Mouse (Mus musculus) intestine, embryonic 14.5 days (tissue): Measurements from ENCODE around the gene Kcnf1. TPM values are rescaled to one million over a fixed set of nuclear protein-coding genes. Genes with fewer than 3 reads are reported as not detected.

Experiments used
- ATAC-seq: fragments of 200-750 bp; cut with Nextera tagmentation; replicated peaks from 2 replicates; pipeline ENCODE4 v1.8.0; 2017; ENCODE audit warnings: low read depth, moderate number of reproducible peaks, moderate TSS enrichment, moderate library complexity; ENCODE audit not compliant: low FRiP score, low TSS enrichment
- DNase-seq: peaks from one replicate; pipeline ENCODE4 v3.0.0-alpha.2; 2018; ENCODE audit warnings: low spot score
- H3K27ac ChIP-seq: fragments of 300-500 bp; sonication (generic); 2 replicates; pipeline ENCODE4 v1.5.1; 2014; ENCODE audit warnings: low read depth, mild to moderate bottlenecking, control low read depth
- H3K27me3 ChIP-seq: fragments of 300-500 bp; sonication (generic); replicated peaks from 2 replicates; pipeline ENCODE4 v1.6.1; 2014; ENCODE audit warnings: low read length, control low read depth; ENCODE audit not compliant: control insufficient read depth, insufficient read depth
- H3K36me3 ChIP-seq: fragments of 300-500 bp; sonication (generic); 2 replicates; pipeline ENCODE4 v1.6.1; 2014; ENCODE audit warnings: low read length, control low read depth; ENCODE audit not compliant: control insufficient read depth, insufficient read depth
- H3K4me1 ChIP-seq: fragments of 300-500 bp; sonication (generic); replicated peaks from 2 replicates; pipeline ENCODE4 v1.6.1; 2014; ENCODE audit warnings: low read length, control low read depth, mixed read lengths; ENCODE audit not compliant: control insufficient read depth, insufficient read depth
- H3K4me2 ChIP-seq: fragments of 300-500 bp; sonication (generic); 2 replicates; pipeline ENCODE4 v1.6.1; 2014; ENCODE audit warnings: low read length
- H3K4me3 ChIP-seq: fragments of 300-500 bp; sonication (generic); 2 replicates; pipeline ENCODE4 v1.5.1; 2014; ENCODE audit warnings: low read depth, low read length, control low read depth, mixed read lengths
- H3K9ac ChIP-seq: fragments of 300-500 bp; sonication (generic); 2 replicates; pipeline ENCODE4 v1.6.1; 2014; ENCODE audit warnings: mild to moderate bottlenecking, low read length
- H3K9me3 ChIP-seq: fragments of 300-500 bp; sonication (generic); 2 replicates; pipeline ENCODE4 v1.6.1; 2016; ENCODE audit warnings: low read length, control low read depth; ENCODE audit not compliant: control insufficient read depth
- WGBS: fragments of 180-500 bp; shearing (Covaris S2); extraction: QIAGEN DNeasy Blood & Tissue Kit; methylation state at CpG from one replicate; pipeline ENCODE4 v1.1.7; 2014; 5-methylcytosine and 5-hydroxymethylcytosine counted together
- polyA plus RNA-seq: library from polyadenylated mRNA; unstranded; fragments of >200 nt; fragmentation: Nextera tagmentation; extraction: Ambion mirVana; gene quantifications from 2 replicates; pipeline ENCODE4 v1.2.1, GENCODE M21; 2014

The Kcnf1 gene
- 0.16 and 0.42 TPM in 2 replicates for polyA plus RNA-seq

GRCm38 (mm10) chr12:17176757-17177092, at the start of gene Kcnf1:
Gene Kcnf1, minus strand, starts transcription at chr12:17176888.
- 35% methylated on average over 4 of the region's 4 CpGs for WGBS
- ATAC-seq = peak; percentile 51; the same call in 1 of the 2 replicates
- H3K4me2 ChIP-seq = peak within 1 kb of the TSS; percentile 96

DNA sequence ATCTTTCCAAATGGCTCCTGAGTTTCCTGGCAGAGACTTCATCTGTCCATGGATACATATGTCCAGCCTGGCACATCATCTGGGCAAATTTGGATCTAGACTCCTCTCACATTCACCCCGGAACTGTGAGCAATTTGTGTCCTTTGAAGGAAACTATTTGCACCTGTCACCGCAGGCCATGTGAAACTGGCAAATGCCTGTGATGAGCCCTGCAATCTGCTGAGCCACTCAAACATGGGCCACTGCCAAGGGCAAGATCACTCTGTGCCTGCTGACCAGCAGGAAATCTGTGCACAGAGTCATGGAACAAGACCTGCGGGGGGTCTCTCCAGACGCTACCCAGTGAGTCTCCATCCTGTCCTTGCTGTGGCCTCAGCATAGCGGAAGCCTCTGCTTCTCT, 48.3 kb upstream of the Kcnf1 start:
- Histone ChIP-seq H3K4me3 (no peak overlapping the region), H3K27me3 (no peaks in the 10 kb centered on the region), H3K4me2 (no peak overlapping the region), H3K9ac (no peak overlapping the region), H3K9me3 (no peaks in the 10 kb centered on the region), H3K4me1 (no peaks in the 10 kb centered on the region), H3K27ac (no peak overlapping the region), H3K36me3 (no peaks in the 10 kb centered on the region)
- ATAC-seq (no peak), DNase-seq (no peak)
- 88% methylated on average over 5 of the region's 5 CpGs for WGBS

More at GRCm38 (mm10) chr12:17176757-17177092, at the start of gene Kcnf1:
- H3K9ac ChIP-seq = peak within 1 kb of the TSS; percentile 32
- H3K4me1 ChIP-seq = peaks cover 9% of the 10 kb centered on the region; the same call in 1 of the 2 replicates
- H3K27ac ChIP-seq = no peak within 1 kb of the TSS
- no peak for DNase-seq
- H3K27me3 ChIP-seq = peaks cover 27% of the 10 kb centered on the region
- no peaks in the 10 kb centered on the region for H3K9me3 ChIP-seq
- peak within 1 kb of the TSS; percentile 44 for H3K4me3 ChIP-seq
- H3K36me3 ChIP-seq = no peaks in the 10 kb centered on the region

DNA sequence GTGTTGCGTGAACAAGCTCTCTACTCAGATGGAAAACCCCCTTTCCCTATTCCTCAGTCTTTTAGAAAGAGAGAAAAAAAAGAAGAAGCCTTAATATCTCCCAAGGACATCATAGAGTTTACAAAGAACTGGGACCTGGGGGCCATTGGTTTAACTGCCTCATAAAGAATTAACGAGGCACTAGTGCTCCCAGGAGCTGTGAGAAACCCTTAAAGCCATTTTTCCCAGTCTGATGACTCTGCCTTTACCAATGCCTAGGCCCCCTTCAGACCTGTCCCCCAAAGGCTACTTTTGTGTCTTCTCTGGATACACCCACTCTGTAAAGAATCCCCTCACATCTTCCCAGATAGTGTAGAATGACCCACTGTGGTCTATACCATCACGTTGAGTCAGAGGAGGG, 46.4 kb upstream of the Kcnf1 start:
- H3K27ac ChIP-seq = no peak overlapping the region
- H3K4me3 ChIP-seq = no peak overlapping the region
- H3K4me2 ChIP-seq = no peak overlapping the region
- no peaks in the 10 kb centered on the region for H3K9me3 ChIP-seq
- no peaks in the 10 kb centered on the region for H3K36me3 ChIP-seq
- ATAC-seq (no peak), DNase-seq (no peak)
- H3K27me3 ChIP-seq = no peaks in the 10 kb centered on the region
- H3K4me1 ChIP-seq = no peaks in the 10 kb centered on the region
- WGBS = 57% methylated on average over 3 of the region's 3 CpGs
- H3K9ac ChIP-seq = no peak overlapping the region

GRCm38 (mm10) chr12:17221891-17222428, 45.3 kb upstream of the Kcnf1 start:
- Histone ChIP-seq H3K9me3 (no peaks in the 10 kb centered on the region), H3K27me3 (no peaks in the 10 kb centered on the region), H3K4me2 (no peak overlapping the region), H3K36me3 (no peaks in the 10 kb centered on the region), H3K4me1 (no peaks in the 10 kb centered on the region), H3K9ac (no peak overlapping the region), H3K4me3 (no peak overlapping the region), H3K27ac (no peak overlapping the region)
- ATAC-seq = no peak
- no peak for DNase-seq
- 43% methylated on average over 5 of the region's 5 CpGs for WGBS

GRCm38 (mm10) chr12:17220631-17221030, 43.9 kb upstream of the Kcnf1 start:
- no peaks in the 10 kb centered on the region for H3K9me3 ChIP-seq

DNA sequence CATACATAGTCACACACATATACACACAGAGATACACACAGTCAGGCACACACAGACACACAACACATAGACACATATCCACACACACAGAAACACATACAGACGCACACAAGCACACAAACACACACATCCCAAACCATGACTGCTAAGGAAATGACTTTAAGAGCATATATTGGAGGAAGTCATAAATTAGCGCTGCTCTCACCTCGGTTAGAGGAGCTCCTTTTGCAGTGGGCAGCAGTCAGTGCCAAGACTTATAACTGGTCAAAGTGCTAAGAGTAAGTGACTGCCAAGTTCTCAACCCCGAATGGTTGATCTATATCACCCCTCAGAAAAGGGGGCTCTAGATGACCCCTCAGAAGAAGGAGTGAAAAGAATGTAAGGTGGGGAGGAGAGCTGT, 42.4 kb upstream of the Kcnf1 start:
- 60% methylated on average over 4 of the region's 4 CpGs for WGBS
- Histone ChIP-seq H3K27me3 (no peaks in the 10 kb centered on the region), H3K36me3 (no peaks in the 10 kb centered on the region), H3K27ac (no peak overlapping the region), H3K4me1 (no peaks in the 10 kb centered on the region), H3K4me3 (no peak overlapping the region), H3K9me3 (0 out of 2 replicates have a peak, but pooled peaks cover 3% of the 10 kb centered on the region), H3K9ac (no peak overlapping the region), H3K4me2 (no peak overlapping the region)
- ATAC-seq = no peak
- no peak for DNase-seq

More at GRCm38 (mm10) chr12:17220631-17221030, 43.9 kb upstream of the Kcnf1 start:
- Histone ChIP-seq H3K4me1 (no peaks in the 10 kb centered on the region), H3K4me3 (no peak overlapping the region), H3K27ac (no peak overlapping the region), H3K9ac (no peak overlapping the region), H3K27me3 (no peaks in the 10 kb centered on the region), H3K36me3 (no peaks in the 10 kb centered on the region), H3K4me2 (no peak overlapping the region)
- ATAC-seq = no peak
- no peak for DNase-seq
- 70% methylated on average over 5 of the region's 5 CpGs for WGBS

DNA sequence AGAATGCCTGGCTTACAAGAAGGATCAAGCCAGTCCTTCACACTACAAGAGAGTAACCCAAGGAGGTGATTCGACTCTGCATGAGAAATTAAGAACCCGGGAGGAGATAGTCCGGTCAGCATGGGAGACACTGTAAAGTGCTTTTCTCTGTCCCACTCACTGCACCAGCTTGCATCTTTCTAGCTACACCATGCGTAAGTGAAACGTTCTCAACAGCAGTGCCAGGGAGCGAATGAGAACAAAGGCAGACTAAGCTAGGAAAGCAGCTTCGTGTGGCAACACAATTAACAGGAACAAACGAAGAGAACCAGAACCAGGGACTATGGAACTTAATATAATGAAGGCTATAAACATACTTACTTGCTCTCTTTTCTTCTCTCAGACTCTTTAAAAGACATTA, 41.7 kb upstream of the Kcnf1 start:
- H3K9me3 ChIP-seq = 0 out of 2 replicates have a peak, but pooled peaks cover 3% of the 10 kb centered on the region
- H3K4me2 ChIP-seq = no peak overlapping the region
- WGBS = 70% methylated on average over 8 of the region's 8 CpGs
- ATAC-seq = no peak
- no peak overlapping the region for H3K27ac ChIP-seq
- no peak overlapping the region for H3K9ac ChIP-seq
- H3K4me1 ChIP-seq = no peaks in the 10 kb centered on the region
- H3K36me3 ChIP-seq = no peaks in the 10 kb centered on the region
- H3K4me3 ChIP-seq = no peak overlapping the region
- no peak for DNase-seq
- no peaks in the 10 kb centered on the region for H3K27me3 ChIP-seq

- WGBS = 88% methylated on average over 7 of the region's 7 CpGs
- Histone ChIP-seq H3K4me3 (no peak overlapping the region), H3K9ac (no peak overlapping the region), H3K27ac (no peak overlapping the region), H3K36me3 (no peaks in the 10 kb centered on the region), H3K4me1 (no peaks in the 10 kb centered on the region), H3K9me3 (0 out of 2 replicates have a peak, but pooled peaks cover 3% of the 10 kb centered on the region), H3K4me2 (no peak overlapping the region), H3K27me3 (no peaks in the 10 kb centered on the region)
- no peak for DNase-seq
- no peak for ATAC-seq
Observed at GRCm38 (mm10) chr12:17215751-17216150, 39.1 kb upstream of the Kcnf1 start.
